Mouse (Mus musculus) kidney, embryonic 15.5 days (tissue): ENCODE data around the gene Guca1b. TPM values are rescaled to one million over a fixed set of nuclear protein-coding genes. Genes with fewer than 3 reads are reported as not detected.
"Not testable (repeated sequence)": the region's sequence is repeated elsewhere in the genome, so short reads cannot be mapped to it uniquely, and the experiment has no call there.

Source experiments
- ATAC-seq: fragments of 200-750 bp; cut with Nextera tagmentation; replicated peaks from 2 replicates; pipeline ENCODE4 v1.8.0; 2017; ENCODE audit warnings: moderate TSS enrichment; ENCODE audit not compliant: low FRiP score
- H3K27ac ChIP-seq: fragments of 300-500 bp; sonication (generic); 2 replicates; pipeline ENCODE4 v1.5.1; 2015; ENCODE audit warnings: mild to moderate bottlenecking, inconsistent platforms
- H3K27me3 ChIP-seq: fragments of 300-500 bp; sonication (generic); 2 replicates; pipeline ENCODE4 v1.6.1; 2015; ENCODE audit warnings: inconsistent platforms
- H3K36me3 ChIP-seq: fragments of 300-500 bp; sonication (generic); 2 replicates; pipeline ENCODE4 v1.6.1; 2015; ENCODE audit warnings: inconsistent platforms
- H3K4me1 ChIP-seq: fragments of 300-500 bp; sonication (generic); 2 replicates; pipeline ENCODE4 v1.6.1; 2015; ENCODE audit warnings: inconsistent platforms
- H3K4me2 ChIP-seq: fragments of 300-500 bp; sonication (generic); 2 replicates; pipeline ENCODE4 v1.6.1; 2015; ENCODE audit warnings: moderate library complexity, mild to moderate bottlenecking, inconsistent platforms
- H3K4me3 ChIP-seq: fragments of 300-500 bp; sonication (generic); replicated peaks from 2 replicates; pipeline ENCODE4 v1.5.1; 2015; ENCODE audit warnings: mild to moderate bottlenecking, inconsistent platforms
- H3K9ac ChIP-seq: fragments of 300-500 bp; sonication (generic); 2 replicates; pipeline ENCODE4 v1.6.1; 2015; ENCODE audit warnings: mild to moderate bottlenecking, inconsistent platforms
- H3K9me3 ChIP-seq: fragments of 300-500 bp; sonication (generic); replicated peaks from 2 replicates; pipeline ENCODE4 v1.6.1; 2016; ENCODE audit warnings: inconsistent platforms
- WGBS: fragments of 180-500 bp; shearing (Covaris S2); methylation state at CpG from one replicate; pipeline ENCODE4 v1.1.7; 2015; ENCODE audit warnings: mixed read lengths; 5-methylcytosine and 5-hydroxymethylcytosine counted together
- polyA plus RNA-seq: library from polyadenylated mRNA; unstranded; fragments of >200 nt; fragmentation: Nextera tagmentation; extraction: Ambion mirVana; gene quantifications from 2 replicates; pipeline ENCODE4 v1.2.1, GENCODE M21; 2015

The Guca1b gene
- polyA plus RNA-seq, 1 experiment from 2014 or later, result 1.9 TPM

GRCm38 (mm10) chr17:47383266-47383665 lies 1.9 kb upstream of the Guca1b start:
- H3K27me3 ChIP-seq, result no peaks in the 10 kb centered on the region
- no peak overlapping the region for H3K9ac ChIP-seq
- no peak overlapping the region for H3K4me2 ChIP-seq
- no peak overlapping the region for H3K4me3 ChIP-seq
- no peak overlapping the region for H3K27ac ChIP-seq
- 80% methylated on average over 4 of the region's 4 CpGs for WGBS
- H3K4me1 ChIP-seq, result peaks cover 10% of the 10 kb centered on the region; the same call in 1 of the 2 replicates
- H3K9me3 ChIP-seq, result no peaks in the 10 kb centered on the region
- peaks cover 35% of the 10 kb centered on the region for H3K36me3 ChIP-seq
- ATAC-seq, result no peak

GRCm38 (mm10) chr17:47384064-47384463 lies 1.1 kb upstream of the Guca1b start:
- ATAC-seq, result no peak
- H3K27me3 ChIP-seq, result no peaks in the 10 kb centered on the region
- WGBS, result 90% methylated on average over 3 of the region's 3 CpGs
- no peak overlapping the region for H3K4me3 ChIP-seq
- no peak overlapping the region for H3K4me2 ChIP-seq
- H3K9me3 ChIP-seq, result no peaks in the 10 kb centered on the region
- H3K4me1 ChIP-seq, result peaks cover 10% of the 10 kb centered on the region; the same call in 1 of the 2 replicates
- H3K9ac ChIP-seq, result no peak overlapping the region
- peaks cover 27% of the 10 kb centered on the region for H3K36me3 ChIP-seq
- H3K27ac ChIP-seq, result no peak overlapping the region

GRCm38 (mm10) chr17:47386649-47387048 lies 1.5 kb downstream of the Guca1b start:
- H3K27ac ChIP-seq, result no peak overlapping the region
- no peak overlapping the region for H3K9ac ChIP-seq
- 59% methylated on average over 4 of the region's 4 CpGs for WGBS
- no peak overlapping the region for H3K4me2 ChIP-seq
- peaks cover 1% of the 10 kb centered on the region; the same call in 1 of the 2 replicates for H3K36me3 ChIP-seq
- no peak overlapping the region for H3K4me3 ChIP-seq
- peaks cover 10% of the 10 kb centered on the region; the same call in 1 of the 2 replicates for H3K4me1 ChIP-seq
- H3K9me3 ChIP-seq, result no peaks in the 10 kb centered on the region
- no peaks in the 10 kb centered on the region for H3K27me3 ChIP-seq
- no peak for ATAC-seq

- no peak overlapping the region for H3K27ac ChIP-seq
- peak; percentile 17 for ATAC-seq
- H3K4me3 ChIP-seq, result peak overlapping the region; percentile 34
- 0 out of 2 replicates have a peak overlapping the region, but pooled peaks have one; percentile 7 for H3K9ac ChIP-seq
- H3K36me3 ChIP-seq, result no peaks in the 10 kb centered on the region
- H3K27me3 ChIP-seq, result peaks cover 24% of the 10 kb centered on the region
- H3K9me3 ChIP-seq, result no peaks in the 10 kb centered on the region; the same call in 1 of the 2 replicates
- peaks cover 17% of the 10 kb centered on the region for H3K4me1 ChIP-seq
- WGBS, result 15% methylated on average over 23 of the region's 24 CpGs
- H3K4me2 ChIP-seq, result peak overlapping the region; percentile 59
These were observed 9.2 kb downstream of the Guca1b start for GRCm38 (mm10) chr17:47394223-47394869.

- Histone ChIP-seq H3K4me1 (peaks cover 17% of the 10 kb centered on the region), H3K9me3 (no peaks in the 10 kb centered on the region; the same call in 1 of the 2 replicates), H3K36me3 (no peaks in the 10 kb centered on the region), H3K9ac (no peak overlapping the region), H3K27me3 (peaks cover 24% of the 10 kb centered on the region), H3K4me2 (peak overlapping the region; percentile 59), H3K4me3 (peak overlapping the region; percentile 34), H3K27ac (no peak overlapping the region)
- ATAC-seq, result peak; percentile 65; the same call in 1 of the 2 replicates
- WGBS, result 4% methylated on average over 19 of the region's 20 CpGs
These were observed 10.3 kb downstream of the Guca1b start for GRCm38 (mm10) chr17:47395376-47395913.

GRCm38 (mm10) chr17:47399091-47399490 lies 13.9 kb downstream of the Guca1b start:
- Histone ChIP-seq H3K27ac (no peak overlapping the region), H3K9ac (no peak overlapping the region), H3K4me3 (no peak overlapping the region), H3K36me3 (no peaks in the 10 kb centered on the region), H3K4me1 (peaks cover 16% of the 10 kb centered on the region), H3K4me2 (no peak overlapping the region), H3K27me3 (peaks cover 22% of the 10 kb centered on the region), H3K9me3 (no peaks in the 10 kb centered on the region)
- WGBS, result 88% methylated on average over 8 of the region's 8 CpGs
- no peak for ATAC-seq

GRCm38 (mm10) chr17:47400451-47400850 lies 15.3 kb downstream of the Guca1b start, which contains the start of gene Guca1a:
TSS of gene Guca1a (minus strand) at chr17:47400584.
- 62% methylated on average over 10 of the region's 10 CpGs for WGBS
- Histone ChIP-seq H3K27me3 (peaks cover 12% of the 10 kb centered on the region), H3K4me2 (no peak within 1 kb of the TSS), H3K9me3 (no peaks in the 10 kb centered on the region), H3K36me3 (no peaks in the 10 kb centered on the region), H3K27ac (no peak within 1 kb of the TSS), H3K4me1 (peaks cover 4% of the 10 kb centered on the region), H3K9ac (no peak within 1 kb of the TSS), H3K4me3 (no peak within 1 kb of the TSS)
- no peak for ATAC-seq

GRCm38 (mm10) chr17:47407717-47408557 lies 22.7 kb downstream of the Guca1b start:
- Histone ChIP-seq H3K27ac (no peak overlapping the region), H3K4me1 (peaks cover 8% of the 10 kb centered on the region), H3K9ac (no peak overlapping the region), H3K4me3 (no peak overlapping the region), H3K36me3 (no peaks in the 10 kb centered on the region), H3K27me3 (peaks cover 50% of the 10 kb centered on the region), H3K9me3 (no peaks in the 10 kb centered on the region), H3K4me2 (no peak overlapping the region)
- 67% methylated on average over 10 of the region's 10 CpGs for WGBS
- no peak for ATAC-seq

- Histone ChIP-seq H3K9ac (no peak overlapping the region), H3K27me3 (peaks cover 56% of the 10 kb centered on the region), H3K4me1 (peaks cover 8% of the 10 kb centered on the region), H3K9me3 (no peaks in the 10 kb centered on the region), H3K27ac (no peak overlapping the region), H3K4me3 (no peak overlapping the region), H3K4me2 (no peak overlapping the region), H3K36me3 (no peaks in the 10 kb centered on the region)
- ATAC-seq, result peak; percentile 44; the same call in 1 of the 2 replicates
- WGBS, result 18% methylated on average over 8 of the region's 8 CpGs
These were observed 23.3 kb downstream of the Guca1b start for GRCm38 (mm10) chr17:47408558-47408898.

GRCm38 (mm10) chr17:47409897-47410861 lies 25.0 kb downstream of the Guca1b start:
- WGBS, result 3% methylated on average over 74 of the region's 74 CpGs
- H3K9ac ChIP-seq, result not testable (repeated sequence)
- H3K27me3 ChIP-seq, result peaks cover 62% of the 10 kb centered on the region

GRCm38 (mm10) chr17:47420195-47420594 lies 35.0 kb downstream of the Guca1b start:
- H3K4me3 ChIP-seq, result no peak overlapping the region
- H3K4me2 ChIP-seq, result no peak overlapping the region
- H3K27me3 ChIP-seq, result no peaks in the 10 kb centered on the region
- H3K36me3 ChIP-seq, result no peaks in the 10 kb centered on the region
- 70% methylated on average over 2 of the region's 2 CpGs for WGBS
- no peak for ATAC-seq
- no peak overlapping the region for H3K9ac ChIP-seq
- H3K9me3 ChIP-seq, result no peaks in the 10 kb centered on the region
- no peak overlapping the region for H3K27ac ChIP-seq
- H3K4me1 ChIP-seq, result 0 out of 2 replicates have a peak, but pooled peaks cover 5% of the 10 kb centered on the region

More at GRCm38 (mm10) chr17:47409897-47410861, 25.0 kb downstream of the Guca1b start:
- not testable (repeated sequence) for H3K27ac ChIP-seq, H3K4me1 ChIP-seq, H3K9me3 ChIP-seq, H3K36me3 ChIP-seq, ATAC-seq
- peak overlapping the region; percentile 78 for H3K4me2 ChIP-seq
- H3K4me3 ChIP-seq, result peak overlapping the region; percentile 44
